Mouse (Mus musculus) liver, embryonic 14.5 days (tissue): Measurements from ENCODE around the gene Arsb.

Experiments used
- CTCF ChIP-seq: IDR thresholded peaks from 2 replicates; pipeline ENCODE4 v1.5.1; 2016; ENCODE audit warnings: antibody characterized with exemption, low read depth, control low read depth
- EP300 ChIP-seq: IDR thresholded peaks from 2 replicates; pipeline ENCODE4 v1.6.1; 2016; ENCODE audit warnings: antibody characterized with exemption, low read depth

DNA sequence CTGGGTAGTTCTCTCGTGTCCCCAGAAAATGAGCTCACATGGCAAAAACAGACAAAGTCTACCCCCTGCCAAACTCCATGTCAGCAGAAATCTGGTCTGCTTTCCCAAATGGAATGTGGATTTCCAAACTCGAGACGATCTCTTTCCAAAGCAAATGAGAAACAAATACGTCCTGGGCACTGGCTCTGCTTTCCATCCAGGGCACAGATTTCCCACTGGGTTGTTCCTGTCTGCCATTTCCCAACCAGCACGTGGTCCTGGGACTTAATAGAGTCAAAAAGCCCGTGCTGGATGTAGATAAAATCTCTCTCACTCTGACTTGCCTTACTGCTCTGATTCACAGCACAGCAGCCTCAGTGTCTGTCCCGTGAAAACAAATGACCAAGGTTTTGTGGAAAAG is 139.6 kb downstream of the Arsb start:
- no peak for TF ChIP-seq CTCF
- no peak for TF ChIP-seq EP300
